Mouse (Mus musculus) forebrain, embryonic 13.5 days (tissue): ENCODE results near the gene R3hdm4. TPM values are rescaled to one million over a fixed set of nuclear protein-coding genes. Genes with fewer than 3 reads are reported as not detected.

ENCODE experiments used
- ATAC-seq: fragments of 200-750 bp; cut with Nextera tagmentation; 2 replicates; pipeline ENCODE4 v1.8.0; 2017
- H3K27ac ChIP-seq: fragments of 300-500 bp; sonication (generic); 2 replicates; pipeline ENCODE4 v1.5.1; 2015; ENCODE audit warnings: inconsistent platforms, mild to moderate bottlenecking, moderate library complexity
- H3K27me3 ChIP-seq: fragments of 300-500 bp; sonication (generic); 2 replicates; pipeline ENCODE4 v1.6.1; 2015; ENCODE audit warnings: mild to moderate bottlenecking, inconsistent platforms
- H3K36me3 ChIP-seq: fragments of 300-500 bp; sonication (generic); 2 replicates; pipeline ENCODE4 v1.6.1; 2015; ENCODE audit warnings: mild to moderate bottlenecking, inconsistent platforms; ENCODE audit not compliant: poor library complexity, severe bottlenecking
- H3K4me1 ChIP-seq: fragments of 300-500 bp; sonication (generic); 2 replicates; pipeline ENCODE4 v1.6.1; 2015; ENCODE audit warnings: inconsistent platforms
- H3K4me2 ChIP-seq: fragments of 300-500 bp; sonication (generic); 2 replicates; pipeline ENCODE4 v1.6.1; 2015; ENCODE audit warnings: inconsistent platforms, mild to moderate bottlenecking, moderate library complexity
- H3K4me3 ChIP-seq: fragments of 300-500 bp; sonication (generic); 2 replicates; pipeline ENCODE4 v1.5.1; 2015; ENCODE audit warnings: mild to moderate bottlenecking, inconsistent platforms
- H3K9ac ChIP-seq: fragments of 300-500 bp; sonication (generic); 2 replicates; pipeline ENCODE4 v1.6.1; 2015; ENCODE audit warnings: mild to moderate bottlenecking, inconsistent platforms
- H3K9me3 ChIP-seq: fragments of 300-500 bp; sonication (generic); replicated peaks from 2 replicates; pipeline ENCODE4 v1.6.1; 2016; ENCODE audit warnings: inconsistent platforms
- WGBS: fragments of 180-500 bp; shearing (Covaris S2); methylation state at CpG from one replicate; pipeline ENCODE4 v1.1.7; 2015; 5-methylcytosine and 5-hydroxymethylcytosine counted together
- polyA plus RNA-seq: library from polyadenylated mRNA; unstranded; fragments of >200 nt; fragmentation: Nextera tagmentation; extraction: Ambion mirVana; gene quantifications from 2 replicates; pipeline ENCODE4 v1.2.1, GENCODE M21; 2015

The R3hdm4 gene
- polyA plus RNA-seq, 1 experiment from 2014 or later: 200 TPM

- Histone ChIP-seq H3K27me3 (peaks cover 55% of the 10 kb centered on the region), H3K27ac (no peak overlapping the region), H3K4me1 (peaks cover 53% of the 10 kb centered on the region), H3K9ac (no peak overlapping the region), H3K4me3 (peak overlapping the region; percentile 82; the same call in 1 of the 2 replicates), H3K9me3 (no peaks in the 10 kb centered on the region), H3K36me3 (peaks cover 5% of the 10 kb centered on the region; the same call in 1 of the 2 replicates), H3K4me2 (peak overlapping the region; percentile 98)
- ATAC-seq: no peak
- WGBS: 55% methylated on average over 5 of the region's 5 CpGs
Observed at GRCm38 (mm10) chr10:79917532-79918100, 3.4 kb downstream of the R3hdm4 start.

GRCm38 (mm10) chr10:79916808-79917531 is 4.0 kb downstream of the R3hdm4 start, which contains the start of gene Kiss1r:
TSS of gene Kiss1r (plus strand) at chr10:79916971.
- peak within 1 kb of the TSS; percentile 98 for H3K9ac ChIP-seq
- H3K9me3 ChIP-seq: no peaks in the 10 kb centered on the region
- H3K27me3 ChIP-seq: peaks cover 48% of the 10 kb centered on the region
- WGBS: 2% methylated on average over 41 of the region's 42 CpGs
- H3K4me2 ChIP-seq: peak within 1 kb of the TSS; percentile 98
- peak; percentile 90 for ATAC-seq
- peaks cover 10% of the 10 kb centered on the region for H3K36me3 ChIP-seq
- H3K27ac ChIP-seq: peak within 1 kb of the TSS; percentile 51; the same call in 1 of the 2 replicates
- peak within 1 kb of the TSS; percentile 82 for H3K4me3 ChIP-seq
- H3K4me1 ChIP-seq: peaks cover 53% of the 10 kb centered on the region

- no peak for ATAC-seq
- peak overlapping the region; percentile 98 for H3K9ac ChIP-seq
- peak overlapping the region; percentile 82 for H3K4me3 ChIP-seq
- 8% methylated on average over 8 of the region's 8 CpGs for WGBS
- H3K36me3 ChIP-seq: peaks cover 19% of the 10 kb centered on the region
- H3K27ac ChIP-seq: no peak overlapping the region; the same call in 1 of the 2 replicates
- peak overlapping the region; percentile 98 for H3K4me2 ChIP-seq
- peaks cover 46% of the 10 kb centered on the region for H3K4me1 ChIP-seq
- H3K9me3 ChIP-seq: no peaks in the 10 kb centered on the region
- H3K27me3 ChIP-seq: peaks cover 39% of the 10 kb centered on the region
Observed at GRCm38 (mm10) chr10:79916081-79916480, 4.9 kb downstream of the R3hdm4 start.

GRCm38 (mm10) chr10:79914948-79915596 is 5.9 kb downstream of the R3hdm4 start:
- H3K4me2 ChIP-seq: peak overlapping the region; percentile 98
- 77% methylated on average over 7 of the region's 7 CpGs for WGBS
- H3K9ac ChIP-seq: peak overlapping the region; percentile 45

GRCm38 (mm10) chr10:79914131-79914947 is 6.7 kb downstream of the R3hdm4 start:
- Histone ChIP-seq H3K36me3 (peaks cover 25% of the 10 kb centered on the region), H3K27me3 (peaks cover 22% of the 10 kb centered on the region), H3K9ac (peak overlapping the region; percentile 45), H3K4me2 (peak overlapping the region; percentile 16; the same call in 1 of the 2 replicates), H3K9me3 (no peaks in the 10 kb centered on the region), H3K4me3 (no peak overlapping the region), H3K27ac (peak overlapping the region; percentile 45), H3K4me1 (peaks cover 41% of the 10 kb centered on the region)
- 58% methylated on average over 11 of the region's 11 CpGs for WGBS
- no peak for ATAC-seq

More at GRCm38 (mm10) chr10:79914948-79915596, 5.9 kb downstream of the R3hdm4 start:
- Histone ChIP-seq H3K27me3 (peaks cover 29% of the 10 kb centered on the region), H3K9me3 (no peaks in the 10 kb centered on the region), H3K4me1 (peaks cover 37% of the 10 kb centered on the region), H3K4me3 (no peak overlapping the region), H3K36me3 (peaks cover 25% of the 10 kb centered on the region), H3K27ac (no peak overlapping the region)
- no peak for ATAC-seq

- WGBS: 70% methylated on average over 20 of the region's 20 CpGs
- Histone ChIP-seq H3K9me3 (no peaks in the 10 kb centered on the region), H3K4me1 (peaks cover 41% of the 10 kb centered on the region), H3K4me3 (no peak overlapping the region), H3K9ac (no peak overlapping the region), H3K4me2 (no peak overlapping the region), H3K27ac (no peak overlapping the region), H3K36me3 (peaks cover 25% of the 10 kb centered on the region), H3K27me3 (peaks cover 3% of the 10 kb centered on the region)
- ATAC-seq: no peak
Observed at GRCm38 (mm10) chr10:79912412-79912811, 8.6 kb downstream of the R3hdm4 start.

GRCm38 (mm10) chr10:79910556-79910955 is 10.5 kb downstream of the R3hdm4 start, which contains the start of gene Gm26602:
TSS of gene Gm26602 (plus strand) at chr10:79910856.
- H3K4me2 ChIP-seq: peak within 1 kb of the TSS; percentile 46
- WGBS: 94% methylated on average over 4 of the region's 4 CpGs
- H3K27ac ChIP-seq: peak within 1 kb of the TSS; percentile 82; the same call in 1 of the 2 replicates
- H3K4me3 ChIP-seq: no peak within 1 kb of the TSS
- no peak for ATAC-seq
- no peaks in the 10 kb centered on the region for H3K27me3 ChIP-seq
- peaks cover 31% of the 10 kb centered on the region for H3K4me1 ChIP-seq
- peaks cover 38% of the 10 kb centered on the region for H3K36me3 ChIP-seq
- H3K9me3 ChIP-seq: no peaks in the 10 kb centered on the region
- H3K9ac ChIP-seq: peak within 1 kb of the TSS; percentile 41

- Histone ChIP-seq H3K4me1 (peaks cover 18% of the 10 kb centered on the region), H3K9ac (peak overlapping the region; percentile 89), H3K36me3 (peaks cover 50% of the 10 kb centered on the region), H3K4me2 (peak overlapping the region; percentile 46), H3K27me3 (no peaks in the 10 kb centered on the region), H3K4me3 (peak overlapping the region; percentile 68; the same call in 1 of the 2 replicates), H3K27ac (peak overlapping the region; percentile 82), H3K9me3 (no peaks in the 10 kb centered on the region)
- WGBS: 24% methylated on average over 14 of the region's 14 CpGs
- ATAC-seq: peak; percentile 66
Observed at GRCm38 (mm10) chr10:79909092-79909922, 11.7 kb downstream of the R3hdm4 start.

GRCm38 (mm10) chr10:79908167-79909091 is 12.6 kb downstream of the R3hdm4 start, which contains the start of gene Med16:
TSS of gene Med16 (minus strand) at chr10:79908923.
- Histone ChIP-seq H3K4me1 (peaks cover 13% of the 10 kb centered on the region), H3K27me3 (no peaks in the 10 kb centered on the region), H3K36me3 (peaks cover 58% of the 10 kb centered on the region), H3K9ac (peak within 1 kb of the TSS; percentile 89), H3K4me2 (peak within 1 kb of the TSS; percentile 48), H3K27ac (peak within 1 kb of the TSS; percentile 96), H3K4me3 (peak within 1 kb of the TSS; percentile 68), H3K9me3 (no peaks in the 10 kb centered on the region)
- ATAC-seq: peak; percentile 92
- WGBS: 2% methylated on average over 52 of the region's 52 CpGs

GRCm38 (mm10) chr10:79907415-79907814 is 13.6 kb downstream of the R3hdm4 start:
- 95% methylated on average over 10 of the region's 10 CpGs for WGBS

More at GRCm38 (mm10) chr10:79907415-79907814, 13.6 kb downstream of the R3hdm4 start:
- Histone ChIP-seq H3K9ac (no peak overlapping the region), H3K9me3 (no peaks in the 10 kb centered on the region), H3K4me1 (peaks cover 13% of the 10 kb centered on the region), H3K27me3 (0 out of 2 replicates have a peak, but pooled peaks cover 7% of the 10 kb centered on the region), H3K27ac (no peak overlapping the region), H3K36me3 (peaks cover 62% of the 10 kb centered on the region), H3K4me2 (peak overlapping the region; percentile 48; the same call in 1 of the 2 replicates), H3K4me3 (no peak overlapping the region)
- no peak for ATAC-seq
